22 mouse cellular contexts compared by ENCODE assay signal in the genomic region with DNA sequence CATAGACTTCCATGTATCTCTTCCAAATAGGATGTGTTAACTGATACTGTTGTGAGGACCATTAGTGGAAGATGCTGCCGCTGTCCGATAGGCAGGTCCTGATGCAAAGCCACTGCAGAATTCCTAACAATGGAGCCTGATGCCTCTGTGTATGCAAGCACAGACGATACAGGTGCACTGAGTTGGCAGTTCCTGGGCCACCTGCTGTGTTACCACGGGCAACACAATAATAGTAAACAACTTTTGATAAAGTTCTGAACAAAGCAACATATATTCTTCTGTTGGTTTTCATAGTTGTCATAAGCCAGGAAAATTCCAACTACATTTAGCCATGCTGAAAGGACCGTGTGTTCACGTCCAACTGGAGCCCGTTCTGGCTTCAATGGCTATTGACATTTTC.
"Had no signal": no experiment of that assay in that cellular context is flagged by ENCODE, and none has a peak within 500 bp of the region (broad histone marks: within the 10 kb centered on the region; RNA-seq: fewer than 3 reads in every experiment).

No protein-coding gene starts in this region.

- DNase-seq: kidney, adult 2 months; kidney, postnatal 25 days; left cerebral cortex, postnatal 4 days; liver, postnatal 0 days; lung, postnatal 10 days; lung, postnatal 36 days; midbrain, embryonic 14.5 days; right cerebral cortex, adult 18-20 months; right cerebral cortex, postnatal 14 days; right cerebral cortex, postnatal 4 days; thymus, adult 2 months; thymus, postnatal 14 days had no signal

- H3K4me2 ChIP-seq: limb, embryonic 12.5 days; limb, embryonic 15.5 days; liver, embryonic 11.5 days; lung, embryonic 15.5 days; midbrain, embryonic 11.5 days; neural tube, embryonic 12.5 days; neural tube, embryonic 15.5 days had no signal

- H3K27me3 ChIP-seq: lung, embryonic 15.5 days; neural tube, embryonic 12.5 days had no signal

- H3K9ac ChIP-seq: limb, embryonic 12.5 days; limb, embryonic 15.5 days; liver, embryonic 14.5 days; liver, postnatal 0 days; lung, embryonic 15.5 days; neural tube, embryonic 12.5 days; neural tube, embryonic 15.5 days had no signal

- H3K4me1 ChIP-seq: limb, embryonic 15.5 days; lung, embryonic 15.5 days; neural tube, embryonic 12.5 days had no signal

- H3K4me3 ChIP-seq: limb, embryonic 12.5 days; limb, embryonic 15.5 days; lung, embryonic 15.5 days; neural tube, embryonic 12.5 days; neural tube, embryonic 15.5 days had no signal

- H3K27ac ChIP-seq: kidney, postnatal 0 days; limb, embryonic 12.5 days; limb, embryonic 15.5 days; liver, embryonic 14.5 days; lung, embryonic 15.5 days; neural tube, embryonic 12.5 days; neural tube, embryonic 15.5 days; stomach, postnatal 0 days had no signal

- ATAC-seq: liver, postnatal 0 days had no signal

- H3K9me3 ChIP-seq: limb, embryonic 12.5 days; limb, embryonic 15.5 days; lung, embryonic 15.5 days; neural tube, embryonic 12.5 days; neural tube, embryonic 15.5 days had no signal

- H3K36me3 ChIP-seq: limb, embryonic 12.5 days; limb, embryonic 15.5 days; lung, embryonic 15.5 days; neural tube, embryonic 12.5 days; neural tube, embryonic 15.5 days had no signal
